In genomic region chr9:123856836-123857235, GRCm38 (mm10) we compare ENCODE assay signal across 29 mouse cellular contexts. TPM values are rescaled to one million over a fixed set of nuclear protein-coding genes. Genes with fewer than 3 reads are reported as not detected.
DNase-seq lines count a peak whose midpoint lies in the region; ATAC-seq and TF ChIP-seq lines count a peak whose summit lies in the region.
"Had no signal": no experiment of that assay in that cellular context is flagged by ENCODE, and none has a peak within 500 bp of the region (broad histone marks: within the 10 kb centered on the region; RNA-seq: fewer than 3 reads in every experiment).

No protein-coding gene starts in this region.

- no peak for TF ChIP-seq RAD21 in CH12.LX (IDR thresholded peaks at IDR 0.05; ENCODE audit: low read depth, low read length)

- DNase-seq in A20 (ENCODE audit: low read depth, low spot score) = peak; percentile 55
- DNase-seq in CH12.LX (ENCODE audit: extremely low read depth) = no peak
- DNase-seq in splenic B cell, adult 2 months (ENCODE audit: low read depth, low spot score) = peak; percentile 16
- DNase-seq in ovary, postnatal 36 days (ENCODE audit: low spot score) = no peak
- no peak for DNase-seq in ovary, postnatal 10 days (ENCODE audit: low spot score)
- DNase-seq: adrenal gland, adult 2 months; adrenal gland, postnatal 10 days; adrenal gland, postnatal 25 days; B cell, adult 2 months; cerebellum, adult 18-20 months; cerebellum, adult 8-10 months; cerebellum, adult 9-11 months; cerebellum, postnatal 14 days; cerebellum, postnatal 36 days; embryo, embryonic 11 days had no signal

- H3K27me3 ChIP-seq in CH12.LX (replicated peaks) = no peaks in the 10 kb centered on the region
- no peaks in the 10 kb centered on the region for H3K27me3 ChIP-seq in splenic B cell, adult 2 months (ENCODE audit: control insufficient read depth, insufficient read depth, low read length, poor library complexity, severe bottlenecking)
- H3K27me3 ChIP-seq in neural tube, embryonic 15.5 days (replicated peaks) = no peaks in the 10 kb centered on the region
- H3K27me3 ChIP-seq: embryonic facial prominence, embryonic 13.5 days; embryonic facial prominence, embryonic 15.5 days; forebrain, embryonic 12.5 days had no signal

- dilution Hi-C loops in CH12.LX (cut with MboI; ENCODE audit: extremely low pct_ligation_motif_present, extremely low pct_unique_long_range_greater_than_20kb, low sequenced_read_pairs) = no loop called here

- no peaks in the 10 kb centered on the region; the same call in 1 of the 2 replicates for H3K79me2 ChIP-seq in CH12.LX (replicated peaks; ENCODE audit: control insufficient read depth, extremely low read depth, insufficient read depth, poor library complexity, severe bottlenecking)

- WGBS in neural tube, embryonic 15.5 days = 93% methylated on average over 2 of the region's 2 CpGs

- H3K36me3 ChIP-seq in CH12.LX (replicated peaks in 1 of 2; ENCODE audit: control insufficient read depth in 1 of 2, insufficient read depth in 1 of 2, low read length in 1 of 2) = no peaks in the 10 kb centered on the region
- H3K36me3 ChIP-seq in splenic B cell, adult 2 months (ENCODE audit: control insufficient read depth, insufficient read depth, low read length, poor library complexity, severe bottlenecking) = no peaks in the 10 kb centered on the region
- no peaks in the 10 kb centered on the region for H3K36me3 ChIP-seq in neural tube, embryonic 15.5 days
- H3K36me3 ChIP-seq: embryonic facial prominence, embryonic 13.5 days; embryonic facial prominence, embryonic 15.5 days; forebrain, embryonic 10.5 days; forebrain, embryonic 12.5 days had no signal

- no peak for TF ChIP-seq CTCF in CH12.LX (conservative IDR thresholded peaks at IDR 0.05 in 1 of 2, IDR thresholded peaks at IDR 0.05 in 1 of 2; ENCODE audit: low read depth in 2 of 2, low read length in 2 of 2)

- ATAC-seq in granulocyte monocyte progenitor cell, adult 5-6 weeks (replicated peaks; ENCODE audit: poor library complexity, severe bottlenecking) = peak; percentile 30; the same call in 1 of the 2 replicates
- no peak for ATAC-seq in neural tube, embryonic 15.5 days (ENCODE audit: low FRiP score)
- ATAC-seq: CD4-positive, CD25-positive, alpha-beta regulatory T cell, adult 4 months; forebrain, embryonic 14.5 days; forebrain, embryonic 16.5 days had no signal

- H3K27ac ChIP-seq in CH12.LX (ENCODE audit: insufficient read depth, low read depth) = no peak overlapping the region
- no peak overlapping the region for H3K27ac ChIP-seq in neural tube, embryonic 15.5 days (replicated peaks)
- H3K27ac ChIP-seq: embryonic facial prominence, embryonic 13.5 days; embryonic facial prominence, embryonic 15.5 days; forebrain, embryonic 10.5 days; forebrain, embryonic 12.5 days had no signal

- H3K9ac ChIP-seq in CH12.LX (ENCODE audit: insufficient read depth, low read depth) = peak overlapping the region; percentile 53
- H3K9ac ChIP-seq in neural tube, embryonic 15.5 days (replicated peaks) = no peak overlapping the region
- H3K9ac ChIP-seq: embryonic facial prominence, embryonic 13.5 days; embryonic facial prominence, embryonic 15.5 days; forebrain, embryonic 12.5 days had no signal

- H3K9me3 ChIP-seq in CH12.LX (replicated peaks; ENCODE audit: low read length) = no peaks in the 10 kb centered on the region
- no peaks in the 10 kb centered on the region for H3K9me3 ChIP-seq in neural tube, embryonic 15.5 days (replicated peaks)
- H3K9me3 ChIP-seq: embryonic facial prominence, embryonic 13.5 days; embryonic facial prominence, embryonic 15.5 days; forebrain, embryonic 10.5 days; forebrain, embryonic 12.5 days had no signal

- TF ChIP-seq EP300 in CH12.LX (IDR thresholded peaks at IDR 0.05; ENCODE audit: low read length) = peak; percentile 76

- no peak overlapping the region for H3K4me3 ChIP-seq in CH12.LX (replicated peaks in 1 of 3; ENCODE audit: low read depth in 2 of 3, low read length in 2 of 3, poor library complexity in 1 of 3)
- H3K4me3 ChIP-seq in neural tube, embryonic 15.5 days (replicated peaks) = no peak overlapping the region
- H3K4me3 ChIP-seq: embryonic facial prominence, embryonic 13.5 days; embryonic facial prominence, embryonic 15.5 days; erythroblast, embryonic 14.5 days; forebrain, embryonic 10.5 days; forebrain, embryonic 12.5 days had no signal

- in situ Hi-C loops in CH12.LX (cut with MboI; ENCODE audit: low pct_ligation_motif_present, low pct_unique_long_range_greater_than_20kb, low sequenced_read_pairs) = no loop called here

- H3K4me1 ChIP-seq in CH12.LX (ENCODE audit: control insufficient read depth in 1 of 2, insufficient read depth in 2 of 2) = peaks cover 10 to 58% of the 10 kb centered on the region in 2 experiments
- peaks cover 3% of the 10 kb centered on the region for H3K4me1 ChIP-seq in neural tube, embryonic 15.5 days
- H3K4me1 ChIP-seq: embryonic facial prominence, embryonic 13.5 days had no signal

- TF ChIP-seq POLR2A in CH12.LX (IDR thresholded peaks at IDR 0.05; ENCODE audit: low read depth, low read length) = no peak

- peak overlapping the region; percentile 36; the same call in 1 of the 2 replicates for H3K4me2 ChIP-seq in CH12.LX (ENCODE audit: insufficient read depth, low read depth, poor library complexity, severe bottlenecking)
- no peak overlapping the region for H3K4me2 ChIP-seq in neural tube, embryonic 15.5 days
- H3K4me2 ChIP-seq: embryonic facial prominence, embryonic 13.5 days; embryonic facial prominence, embryonic 15.5 days; forebrain, embryonic 12.5 days had no signal

TF ChIP-seq in CH12.LX, 34 proteins besides CTCF, POLR2A, EP300 and RAD21:
- TF ChIP-seq E2F4 (IDR thresholded peaks at IDR 0.05; ENCODE audit: insufficient replicate concordance, low read depth, low read length) (no peak), RCOR1 (conservative IDR thresholded peaks at IDR 0.05; ENCODE audit: low read depth, low read length) (no peak), POLR2AphosphoS2 (IDR thresholded peaks at IDR 0.05; ENCODE audit: low read depth, low read length) (no peak), KAT2A (IDR thresholded peaks at IDR 0.05; ENCODE audit: insufficient replicate concordance, low read length) (no peak), MAX (IDR thresholded peaks at IDR 0.05; ENCODE audit: low read length) (no peak), MEF2A (IDR thresholded peaks at IDR 0.05; ENCODE audit: borderline replicate concordance, low read depth, low read length) (no peak), MXI1 (IDR thresholded peaks at IDR 0.05; ENCODE audit: low read depth, low read length) (no peak), ZNF384 (IDR thresholded peaks at IDR 0.05; ENCODE audit: low read depth, low read length) (peak; percentile 72; the same call in 1 of the 2 replicates), PAX5 (IDR thresholded peaks at IDR 0.05; ENCODE audit: low read length) (no peak), CHD1 (IDR thresholded peaks at IDR 0.05; ENCODE audit: low read depth, low read length) (no peak), UBTF (IDR thresholded peaks at IDR 0.05; ENCODE audit: low read depth, low read length) (no peak), ZMIZ1 (IDR thresholded peaks at IDR 0.05; ENCODE audit: low read depth, low read length) (no peak), JUND (conservative IDR thresholded peaks at IDR 0.05; ENCODE audit: low read depth, low read length) (no peak), TCF12 (IDR thresholded peaks at IDR 0.05; ENCODE audit: low read depth, low read length) (no peak), SIN3A (IDR thresholded peaks at IDR 0.05; ENCODE audit: low read length) (0 out of 2 replicates have a peak, but pooled peaks have one; percentile 46), NELFE (IDR thresholded peaks at IDR 0.05; ENCODE audit: low read depth, low read length) (no peak), IRF4 (IDR thresholded peaks at IDR 0.05; ENCODE audit: low read depth, low read length) (peak; percentile 75), JUN (IDR thresholded peaks at IDR 0.05; ENCODE audit: insufficient read depth, low read depth, low read length) (no peak), HCFC1 (IDR thresholded peaks at IDR 0.05; ENCODE audit: low read depth, low read length) (no peak), USF1 (IDR thresholded peaks at IDR 0.05; ENCODE audit: low read depth, low read length) (no peak), BHLHE40 (IDR thresholded peaks at IDR 0.05; ENCODE audit: low read depth, low read length) (no peak), TBP (conservative IDR thresholded peaks at IDR 0.05; ENCODE audit: low read depth, low read length) (0 out of 2 replicates have a peak, but pooled peaks have one; percentile 19), ZKSCAN1 (IDR thresholded peaks at IDR 0.05; ENCODE audit: borderline replicate concordance, low read depth, low read length) (no peak)

RNA-seq across cellular contexts. Expression of gene Xcr1, which starts 5.0 kb away (rescaled TPM):
- total RNA-seq in CH12.LX (2012; rRNA removed) (0.92 and 1.9 TPM in 2 replicates), CH12.LX (2014; rRNA removed) (0.53 and 0.62 TPM in 2 replicates)
- polyA plus RNA-seq in CH12.LX (2012; ENCODE audit: insufficient read length, low read depth) = 0.56 and 0.57 TPM in 2 replicates
- total RNA-seq in granulocyte monocyte progenitor cell, adult 5-6 weeks (2014; fragmentation: Nextera tagmentation) = not detected in 2 replicates
- 0.13 TPM in 1 of 2 replicates, not detected in the other for total RNA-seq in granulocyte monocyte progenitor cell, adult 5-6 weeks (2017)
- 0.06 and 0.08 TPM in 2 replicates for polyA plus RNA-seq in neural tube, embryonic 15.5 days (2015; fragmentation: Nextera tagmentation; extraction: Ambion mirVana)
- total RNA-seq: common myeloid progenitor, adult 5-6 weeks; MEL had no signal
- polyA plus RNA-seq: embryonic facial prominence, embryonic 11.5 days; embryonic facial prominence, embryonic 13.5 days; erythroblast, embryonic 14.5 days; forebrain, embryonic 12.5 days had no signal

RNA-seq across cellular contexts. Expression of gene Fyco1, which starts 5.1 kb away (rescaled TPM):
- total RNA-seq in CH12.LX (2012; rRNA removed) (6.9 and 10.2 TPM in 2 replicates), CH12.LX (2014; rRNA removed) (1.9 and 2.1 TPM in 2 replicates)
- polyA plus RNA-seq in CH12.LX (2012; ENCODE audit: insufficient read length, low read depth) = 5.1 and 6.0 TPM in 2 replicates
- 19.1 and 28.6 TPM in 2 replicates for total RNA-seq in granulocyte monocyte progenitor cell, adult 5-6 weeks (2014; fragmentation: Nextera tagmentation)
- 10.7 and 15.1 TPM in 2 replicates for total RNA-seq in granulocyte monocyte progenitor cell, adult 5-6 weeks (2017)
- 14.4 and 14.7 TPM in 2 replicates for polyA plus RNA-seq in neural tube, embryonic 15.5 days (2015; fragmentation: Nextera tagmentation; extraction: Ambion mirVana)

RNA-seq across cellular contexts. Expression of gene Cxcr6, which starts 50.6 kb away (rescaled TPM):
- 0.08 and 0.34 TPM in 2 replicates for total RNA-seq in CH12.LX (2012; rRNA removed)
- 1.4 and 1.5 TPM in 2 replicates for total RNA-seq in CH12.LX (2014; rRNA removed)
- polyA plus RNA-seq in CH12.LX (2012; ENCODE audit: insufficient read length, low read depth) = 0.80 and 1.0 TPM in 2 replicates
- not detected in 2 replicates for total RNA-seq in granulocyte monocyte progenitor cell, adult 5-6 weeks (2014; fragmentation: Nextera tagmentation)
- total RNA-seq in granulocyte monocyte progenitor cell, adult 5-6 weeks (2017) = not detected in 2 replicates
- polyA plus RNA-seq in neural tube, embryonic 15.5 days (2015; fragmentation: Nextera tagmentation; extraction: Ambion mirVana) = 1.3 TPM in 1 of 2 replicates, not detected in the other
- total RNA-seq: adrenal gland, postnatal 25 days; adrenal gland, postnatal 4 days; MEL had no signal
- polyA plus RNA-seq: embryonic facial prominence, embryonic 11.5 days; erythroblast, embryonic 14.5 days had no signal

Comparison
In these comparisons a context has a peak if more than half of its experiments do, and no peak if none do; other contexts are left out.
1. DNase-seq: peak in A20 (single experiment) and splenic B cell, adult 2 months (single experiment); none in CH12.LX (single experiment), ovary, postnatal 36 days (single experiment) and ovary, postnatal 10 days (single experiment).